Mouse (Mus musculus) gastrocnemius, adult 8-10 months (tissue): ENCODE measurements at regions not wholly inside any gene's neighbourhood (a gene's known extent, or its start where the extent isn't known, plus 50 kb on each side); places are given as distances from the start of the nearest gene placed in this dataset.
A peak's percentile ranks its signal among the peaks of the same experiment; 100 is the strongest.

ENCODE experiments used
- DNase-seq, 2 experiments: peaks; one replicate each; pipeline ENCODE4 v3.0.0; 2022; ENCODE audit warnings: low spot score in 2 of 2

DNA sequence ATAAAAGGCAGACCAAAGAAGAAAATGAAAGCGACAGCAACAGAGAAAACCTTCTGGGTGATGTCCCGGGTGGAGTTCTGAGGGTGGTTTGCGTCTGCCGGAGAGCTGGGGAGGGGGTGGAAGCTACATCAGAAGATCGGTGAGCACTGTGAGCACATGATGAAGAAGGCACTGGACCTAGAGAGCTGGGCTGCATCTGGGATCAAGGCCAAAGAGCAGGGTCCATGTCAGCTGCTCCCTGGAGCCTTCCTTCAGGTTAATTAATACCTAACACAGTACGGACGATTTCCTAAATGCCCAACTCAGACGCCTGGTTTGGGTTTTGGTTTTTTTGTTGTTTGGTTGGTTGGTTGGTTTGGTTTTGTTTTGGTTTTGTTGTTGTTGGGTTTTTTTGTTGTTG, 228.6 kb upstream of the Zfp637 start:
- no peak for DNase-seq

DNA sequence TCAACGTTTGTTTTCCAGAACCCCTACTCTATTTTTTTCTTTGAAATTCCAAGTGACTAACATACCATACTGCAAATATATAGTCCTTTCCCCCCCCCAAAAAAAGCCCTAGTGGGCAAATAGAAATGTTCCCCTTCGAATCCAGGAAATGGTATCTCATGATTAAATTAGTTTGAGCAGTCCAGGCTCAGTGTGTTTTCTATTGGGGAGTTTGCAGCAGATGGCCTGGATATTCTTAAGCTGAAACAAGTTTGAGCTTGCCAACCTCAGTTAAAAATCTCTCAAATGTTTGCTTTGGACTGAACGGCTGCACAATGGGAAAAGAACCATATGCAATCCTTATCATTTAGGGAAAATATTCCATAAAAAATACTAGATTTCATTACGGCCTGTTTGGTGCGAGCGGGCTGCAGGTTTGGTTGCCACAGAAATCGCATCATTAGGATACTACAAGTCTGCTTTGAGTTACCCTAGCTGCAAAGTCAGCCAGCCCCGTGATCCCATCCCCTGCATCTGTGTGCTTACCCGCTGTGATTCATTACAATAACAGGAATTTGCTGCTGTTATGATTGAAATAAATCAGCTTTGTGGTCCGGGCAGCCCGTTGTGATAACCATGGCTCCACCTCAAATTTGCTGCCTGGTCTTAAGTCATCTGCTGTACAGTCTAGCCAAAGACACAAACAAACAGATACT, 227.2 kb upstream of the Zfp637 start:
- DNase-seq = no peak

DNA sequence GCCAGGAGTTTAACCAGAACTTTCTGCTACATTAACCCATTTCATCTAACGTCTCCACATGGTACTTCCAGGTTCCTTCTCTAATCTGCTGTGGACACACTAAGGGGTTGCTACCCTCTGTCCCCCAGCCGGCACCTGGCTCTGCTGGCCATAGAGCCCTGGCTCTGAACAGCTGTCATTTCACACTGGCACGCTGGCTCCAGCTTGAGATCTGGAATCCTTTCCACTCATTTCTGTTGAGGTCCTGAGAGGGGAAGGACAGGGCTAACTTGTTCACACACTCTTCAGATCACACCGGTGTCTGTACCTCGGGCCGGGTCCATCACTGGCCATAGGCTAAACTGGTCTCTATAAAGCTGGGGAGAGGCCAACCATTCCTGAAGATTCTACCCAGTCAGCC, 226.6 kb upstream of the Zfp637 start:
- no peak for DNase-seq

DNA sequence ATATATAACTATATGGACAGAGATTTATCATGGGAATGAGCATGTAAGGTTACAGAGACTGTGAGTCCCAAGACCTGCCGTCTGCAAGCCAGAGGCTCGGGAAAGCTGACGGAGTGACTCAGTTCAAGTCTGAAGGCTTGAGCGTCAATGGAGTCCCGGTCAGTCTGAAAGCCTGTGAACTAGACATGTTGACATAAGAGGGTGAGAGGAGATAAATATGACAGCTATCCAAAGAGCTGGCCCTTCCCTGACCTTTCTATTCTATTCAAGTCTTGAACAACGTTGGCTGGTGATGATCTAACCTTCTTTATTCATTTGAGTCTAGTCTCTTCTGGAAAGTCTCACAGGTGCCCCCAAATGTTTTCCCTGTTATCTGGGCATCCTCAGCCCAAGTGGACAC, 223.8 kb upstream of the Zfp637 start:
- DNase-seq = no peak

DNA sequence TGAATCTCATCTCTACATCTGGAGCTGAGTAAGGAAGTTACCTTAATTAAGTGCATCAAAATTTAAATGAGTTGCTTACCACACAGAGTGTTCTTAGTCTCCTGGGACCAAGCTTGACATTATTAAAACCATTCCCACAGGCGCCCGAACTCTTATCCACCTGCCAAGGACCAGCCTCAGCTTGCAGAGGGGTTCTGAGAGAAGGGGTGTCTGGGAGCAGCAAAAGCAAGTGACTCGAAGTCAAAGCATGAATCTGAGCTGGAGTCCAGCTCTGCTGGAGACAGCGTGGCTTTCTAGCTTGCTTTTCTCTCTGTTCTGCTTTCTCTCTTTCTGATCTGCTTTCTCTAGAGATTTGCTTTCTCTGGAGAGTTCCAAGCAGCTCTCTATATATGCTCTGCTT, 223.0 kb upstream of the Zfp637 start:
- DNase-seq = no peak

DNA sequence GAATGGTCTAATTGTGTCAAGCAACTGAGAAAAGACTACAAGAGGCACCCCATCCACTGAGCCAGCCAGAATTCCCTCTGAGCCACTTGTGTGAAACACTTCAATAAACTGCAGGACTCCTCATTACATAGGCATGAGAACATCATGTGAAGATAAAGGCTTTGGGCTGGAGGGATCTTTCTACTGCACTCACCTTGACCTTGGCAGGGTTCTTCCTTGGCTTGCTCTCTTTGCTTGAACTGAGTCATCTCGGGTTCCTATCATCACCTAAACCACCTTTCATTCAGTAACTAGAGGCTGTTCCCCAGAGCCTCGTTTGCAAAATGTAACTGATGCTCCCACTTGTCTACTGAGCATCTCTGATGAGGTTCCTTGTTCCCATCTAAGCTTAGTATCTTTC, 221.4 kb upstream of the Zfp637 start:
- DNase-seq = no peak

DNA sequence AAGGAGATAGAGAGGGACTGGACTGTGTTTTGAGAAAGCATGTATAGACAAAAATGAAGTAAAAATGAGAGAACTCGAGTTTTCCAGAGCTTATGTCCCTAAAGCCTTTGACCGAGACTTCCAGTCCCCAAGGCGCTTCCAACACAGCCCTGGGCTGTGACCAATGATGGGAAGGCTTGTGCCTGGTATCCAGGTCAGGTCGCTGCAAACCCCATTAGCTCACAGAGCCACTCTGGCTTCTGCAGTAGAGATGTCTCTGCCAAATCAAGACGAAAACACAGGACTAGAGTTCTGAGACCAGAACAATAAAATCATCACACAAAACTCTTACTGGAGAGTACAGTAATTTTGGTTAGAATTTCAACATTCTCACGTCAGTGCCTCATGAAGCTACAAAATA, 218.5 kb upstream of the Zfp637 start:
- DNase-seq = no peak

DNA sequence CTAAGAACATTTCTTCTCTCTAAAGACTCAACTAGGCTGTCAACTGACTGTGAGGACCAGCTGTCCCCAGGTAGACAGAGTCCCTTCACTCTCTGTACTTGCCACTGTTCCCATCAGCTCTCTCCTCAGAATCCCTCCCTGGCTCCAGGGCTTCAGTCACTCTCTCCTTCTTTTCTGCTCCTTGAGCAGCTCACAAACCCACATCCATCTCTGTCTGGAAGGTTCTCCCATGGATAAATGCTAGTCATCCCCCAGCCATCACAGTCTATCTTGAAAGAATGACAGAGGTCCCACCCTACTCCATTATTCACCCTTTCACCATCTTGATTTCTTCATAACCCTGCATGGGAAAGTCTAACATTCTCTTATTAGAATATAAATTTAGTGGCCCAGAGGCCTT, 218.0 kb upstream of the Zfp637 start:
- no peak for DNase-seq

DNA sequence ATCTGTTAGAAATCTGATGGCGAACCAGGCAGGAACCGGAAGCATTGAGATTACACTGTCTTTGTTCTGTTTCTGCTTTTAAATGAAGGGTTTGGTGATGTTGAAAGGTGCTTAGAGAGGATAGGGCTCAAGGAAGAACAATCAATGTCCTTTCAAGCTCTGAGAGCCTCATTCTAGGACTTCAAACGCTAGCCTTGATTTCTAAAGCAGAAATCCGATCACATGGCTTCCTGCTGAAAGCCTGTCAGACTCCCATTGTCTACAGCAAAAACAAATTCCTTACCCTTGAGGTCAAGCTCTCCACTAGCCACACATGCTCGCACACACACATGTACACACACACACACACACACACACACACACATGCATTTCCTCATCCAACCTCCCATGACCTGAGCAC, 215.3 kb upstream of the Zfp637 start:
- no peak for DNase-seq

DNA sequence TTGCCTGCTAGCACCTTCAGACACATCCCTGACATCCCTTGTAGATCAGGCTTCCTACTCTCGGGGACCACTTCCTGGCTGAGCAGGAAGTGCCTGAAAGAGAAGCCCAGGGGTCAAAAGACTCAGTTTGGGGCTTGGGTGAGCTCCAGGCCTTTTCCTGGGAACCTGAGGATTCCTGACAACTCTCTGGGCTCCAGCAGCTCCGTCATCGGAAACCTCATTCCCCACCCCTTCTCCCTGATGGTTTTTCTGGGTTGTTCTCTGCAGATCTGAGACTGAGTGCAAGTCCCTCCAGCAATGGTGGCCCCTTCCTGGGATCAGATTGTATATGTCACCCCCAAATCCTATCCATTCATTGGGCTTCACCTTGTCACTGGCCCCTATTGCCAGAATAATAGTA, 213.5 kb upstream of the Zfp637 start:
- DNase-seq = no peak

DNA sequence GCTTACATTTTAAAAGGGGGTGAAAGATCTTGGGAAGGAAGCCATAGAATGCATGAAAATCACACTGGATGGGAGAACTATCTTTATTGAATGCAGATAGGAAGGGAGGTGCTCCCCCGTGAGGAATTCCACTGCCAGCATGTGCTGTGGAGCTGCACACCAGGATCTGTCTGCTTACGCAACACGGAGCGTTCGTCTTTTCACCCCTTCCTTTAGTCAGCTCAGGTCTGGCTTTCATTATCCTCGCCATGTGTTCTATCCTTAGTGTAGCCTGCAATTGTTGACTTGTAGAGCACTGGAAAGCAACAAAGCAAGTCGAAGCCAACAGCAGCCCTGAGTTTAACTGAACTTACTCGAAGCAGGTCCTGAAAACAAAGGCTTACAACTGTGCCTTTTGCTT, 194.4 kb upstream of the Zfp637 start:
- DNase-seq = peak in 1 of 2 experiments; percentile 11

DNA sequence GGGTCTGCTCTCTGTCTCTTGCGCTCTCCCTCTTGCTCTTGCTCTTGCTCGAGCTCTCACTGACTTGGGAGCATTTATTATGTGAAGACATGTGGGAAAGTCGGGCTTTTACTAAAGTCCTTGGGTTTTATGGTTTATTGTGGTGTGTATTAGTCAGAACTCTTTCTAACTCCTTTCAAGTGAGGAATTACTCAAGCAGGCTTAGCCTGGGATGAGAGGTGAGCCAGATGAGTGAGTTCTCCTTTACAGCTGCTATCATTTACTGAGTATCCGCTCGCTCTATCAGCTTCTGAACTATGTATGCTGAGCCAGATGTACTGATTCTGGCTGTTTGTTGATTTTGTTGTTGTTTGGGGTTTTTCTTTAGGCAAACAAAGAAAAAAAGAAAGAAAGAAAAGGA, 190.4 kb upstream of the Zfp637 start:
- no peak for DNase-seq

DNA sequence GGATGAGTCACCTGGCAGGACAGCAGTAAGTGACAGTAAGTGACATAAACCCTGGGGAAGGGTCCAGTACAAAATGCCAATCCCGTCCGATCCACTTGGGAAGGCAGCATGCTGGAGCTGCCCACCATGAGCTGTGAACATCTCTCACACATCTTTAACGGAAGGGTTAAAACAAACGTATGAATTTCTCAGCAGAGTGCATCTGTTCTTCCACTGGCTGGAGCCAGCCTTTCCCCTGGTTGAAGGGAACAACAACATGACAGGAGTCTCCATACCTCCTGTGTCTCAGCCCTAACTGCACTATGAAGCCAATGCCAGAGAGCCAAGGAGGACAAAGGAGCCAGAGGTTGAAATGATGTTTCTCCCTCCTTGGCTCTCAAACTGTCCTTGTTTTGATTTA, 189.4 kb upstream of the Zfp637 start:
- no peak for DNase-seq

DNA sequence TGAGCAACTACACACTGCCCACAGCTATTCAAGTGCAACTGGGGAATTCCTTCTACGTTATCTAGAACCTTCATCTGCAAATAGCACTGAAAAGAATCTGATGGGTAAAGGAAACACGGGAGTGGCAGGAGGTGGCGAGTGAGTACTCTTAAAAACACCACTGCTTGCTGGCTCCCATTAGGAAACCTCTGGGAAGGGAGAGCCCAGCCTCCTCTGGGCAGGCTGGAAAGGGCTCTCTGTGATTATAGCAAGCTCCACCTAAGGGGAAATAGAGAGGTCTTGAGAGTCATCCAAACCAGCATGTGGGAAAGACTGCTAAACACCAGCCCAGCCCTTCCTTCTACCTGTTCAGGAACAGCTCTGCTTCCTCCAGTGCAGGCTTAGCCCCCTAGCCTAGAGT, 189.0 kb upstream of the Zfp637 start:
- no peak for DNase-seq

DNA sequence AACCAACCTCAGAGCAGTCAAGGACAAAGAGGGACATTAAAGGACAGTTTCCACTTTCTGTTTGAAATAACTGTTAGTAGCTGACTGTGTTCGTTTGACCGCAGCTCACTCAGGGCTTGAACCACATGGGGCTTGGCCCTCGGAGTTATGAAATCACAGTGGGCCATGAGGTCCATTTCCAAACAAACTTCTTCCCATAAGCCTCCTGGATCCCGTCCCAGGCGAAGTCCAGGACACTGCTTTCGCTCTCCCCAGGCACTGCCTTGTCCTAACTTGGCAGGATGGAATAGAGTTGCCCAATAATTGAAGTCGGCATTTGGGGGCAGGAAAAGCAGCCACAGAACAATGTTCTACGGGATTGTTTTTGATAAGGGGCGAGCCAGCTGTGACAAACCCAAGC, 188.1 kb upstream of the Zfp637 start:
- DNase-seq = peak; percentile 43 to 72

DNA sequence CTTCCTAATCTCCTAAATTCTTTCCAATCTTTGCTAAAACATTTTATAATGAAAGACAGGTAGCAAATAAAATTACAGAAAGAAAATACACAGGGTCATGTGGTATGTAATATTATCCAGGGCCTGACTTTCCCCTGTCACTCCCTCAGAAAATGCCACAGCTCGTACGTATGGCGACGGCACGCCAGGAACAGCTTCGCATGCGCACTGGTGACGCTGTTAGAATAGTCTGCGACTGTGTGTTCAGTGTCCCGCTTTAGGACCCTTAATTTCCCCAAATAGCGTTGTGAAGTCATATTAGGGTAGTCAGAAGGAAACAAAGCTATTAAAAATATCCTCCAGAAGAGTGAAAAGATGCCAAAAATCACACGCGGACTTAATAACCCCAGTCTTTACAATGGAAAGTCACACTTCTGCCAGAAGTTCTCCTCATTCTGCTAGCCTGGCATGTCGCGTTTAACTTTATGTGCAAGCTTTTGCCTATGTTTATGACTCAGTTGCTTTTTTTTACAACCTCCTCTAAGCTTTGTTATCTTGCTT, 187.0 kb upstream of the Zfp637 start:
- DNase-seq = no peak

DNA sequence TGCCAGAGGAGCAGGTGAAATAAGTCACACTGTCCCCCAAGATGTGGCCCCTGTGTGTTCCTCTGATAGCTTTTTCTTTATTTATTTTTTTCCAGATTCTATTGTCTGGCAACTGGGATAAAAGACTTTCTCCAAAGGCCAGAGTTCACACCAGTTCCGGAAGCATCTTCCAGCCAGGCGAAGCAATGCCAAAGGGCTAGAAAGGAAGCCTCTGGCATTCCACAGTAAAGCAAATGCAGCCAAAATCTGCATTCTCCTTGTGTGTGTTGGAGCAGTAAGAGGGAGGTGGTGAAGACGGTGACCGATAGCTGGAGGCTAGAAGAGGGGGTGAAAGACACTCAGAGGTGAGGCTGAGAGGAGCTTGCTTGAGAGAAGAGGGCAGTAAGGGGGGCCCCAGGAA, 185.0 kb upstream of the Zfp637 start:
- no peak for DNase-seq

DNA sequence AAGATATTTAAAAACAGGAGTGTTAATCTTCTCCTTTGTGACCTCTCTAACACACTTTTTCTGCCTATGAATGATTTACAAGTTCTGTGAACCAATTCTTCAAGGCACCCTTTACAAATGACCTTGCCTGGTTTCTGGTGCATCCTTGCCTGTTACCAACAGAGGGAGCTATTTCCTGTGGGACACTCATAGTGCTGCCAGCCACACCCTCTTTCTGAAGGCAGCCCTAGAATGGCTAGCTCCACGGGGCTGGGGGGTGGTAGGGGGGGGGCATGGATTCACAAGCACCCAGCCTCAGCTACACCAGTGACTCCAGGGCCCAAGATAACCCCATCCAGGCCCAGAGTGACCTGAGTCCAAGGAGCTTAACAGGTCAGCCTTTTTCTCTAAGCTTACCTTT, 180.4 kb upstream of the Zfp637 start:
- DNase-seq = no peak

DNA sequence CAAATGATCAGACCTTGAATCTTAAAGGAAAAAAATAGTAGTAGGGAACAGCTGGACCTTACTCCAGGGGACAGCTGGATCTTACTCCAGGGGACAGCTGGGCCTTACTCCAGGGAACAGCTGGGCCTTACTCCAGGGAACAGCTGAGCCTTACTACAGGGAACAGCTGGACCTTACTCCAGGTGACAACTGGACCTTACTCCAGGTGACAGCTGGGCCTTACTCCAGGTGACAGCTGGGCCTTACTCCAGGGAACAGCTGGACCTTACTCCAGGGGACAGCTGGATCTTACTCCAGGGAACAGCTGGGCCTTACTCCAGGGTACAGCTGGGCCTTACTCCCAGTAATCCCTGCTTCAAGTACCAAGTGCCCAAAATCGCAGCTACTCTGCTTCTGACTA, 178.3 kb upstream of the Zfp637 start:
- no peak for DNase-seq

DNA sequence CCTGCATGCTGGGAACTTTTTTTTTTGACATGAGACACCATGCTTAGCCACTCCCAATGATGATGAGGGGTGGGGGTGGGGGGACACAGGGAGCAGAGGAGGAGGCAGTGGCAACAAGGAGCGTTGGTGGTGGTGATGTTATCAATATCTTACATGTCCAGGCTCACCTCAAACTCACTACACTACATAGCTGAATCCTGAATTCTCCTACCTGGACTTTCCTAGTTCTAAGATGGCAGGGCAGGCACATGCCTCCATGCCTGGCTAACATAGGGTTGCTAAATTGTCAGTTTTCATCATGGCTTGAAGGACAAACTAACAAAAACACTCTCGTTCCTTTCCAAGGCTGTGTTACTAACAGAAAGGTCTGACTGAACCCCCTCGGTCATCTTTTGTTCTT, 170.6 kb upstream of the Zfp637 start:
- DNase-seq = no peak

DNA sequence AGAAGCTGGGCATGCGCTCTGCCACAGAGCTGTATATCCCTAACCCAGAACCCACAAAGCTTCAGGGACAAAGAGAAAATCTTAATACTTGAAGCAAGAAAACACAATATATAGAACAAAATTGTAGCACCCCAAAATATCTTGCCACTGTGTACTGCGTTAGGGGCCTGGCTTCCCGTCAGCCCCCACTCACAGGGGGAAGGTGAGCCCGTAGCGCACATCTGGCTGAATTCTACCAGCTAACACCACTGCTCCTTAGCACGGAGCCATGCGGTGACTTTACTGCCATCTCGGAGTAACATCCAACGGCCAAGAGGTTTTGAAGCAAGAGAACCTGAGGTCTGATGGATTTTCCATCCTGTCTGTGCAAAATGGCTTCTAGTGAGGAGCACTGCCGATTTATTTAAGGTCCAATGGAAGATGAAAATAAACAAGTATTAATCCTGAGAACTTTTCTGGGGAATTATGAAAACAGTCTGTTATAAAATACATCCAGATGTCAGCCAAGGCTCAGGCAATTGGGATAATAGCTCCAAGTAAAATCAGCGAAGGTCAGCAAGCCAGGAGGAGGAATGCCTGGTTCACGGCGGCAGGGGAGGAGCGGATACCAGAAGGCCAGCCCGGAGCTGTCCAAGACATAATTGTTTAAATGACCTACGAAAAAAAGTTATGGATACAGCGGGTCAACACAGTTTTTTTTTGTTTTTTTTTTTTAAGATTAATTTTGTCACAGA, 170.0 kb upstream of the Zfp637 start:
- no peak for DNase-seq

DNA sequence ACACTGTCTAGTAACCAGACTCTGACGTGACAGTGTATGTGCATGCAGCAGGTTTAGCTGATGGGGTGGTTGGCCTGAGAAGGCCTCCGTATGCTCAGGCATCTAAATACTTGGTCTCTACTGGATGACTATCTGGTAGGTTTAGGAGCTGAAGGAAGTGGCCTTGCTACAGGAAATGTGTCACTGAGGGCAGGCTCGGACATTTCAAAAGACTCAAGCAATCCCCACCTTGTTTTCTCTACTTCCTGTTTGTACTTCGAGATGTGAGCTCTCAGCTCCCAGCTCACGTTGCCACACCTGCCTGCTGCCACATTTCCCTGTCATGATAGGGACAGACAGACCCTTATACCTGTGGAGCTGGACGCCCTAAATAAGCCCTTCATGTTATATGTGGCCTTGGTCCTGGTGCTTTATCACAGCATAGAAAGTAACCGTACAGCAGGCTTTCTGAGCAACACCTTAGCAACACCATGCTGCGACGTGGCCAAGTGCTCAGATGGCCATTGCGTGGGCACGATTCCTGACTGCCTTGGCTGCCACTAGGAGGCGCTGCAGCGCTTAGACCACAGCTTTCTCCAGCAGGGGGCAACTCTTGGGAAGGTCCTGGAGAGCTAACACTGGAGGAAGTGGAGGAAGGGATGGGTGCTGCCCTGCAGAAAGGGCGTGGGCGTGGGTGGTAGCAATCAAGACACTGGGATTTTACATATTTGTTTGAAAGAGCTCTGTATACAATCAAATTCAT, 165.8 kb upstream of the Zfp637 start:
- no peak for DNase-seq
